Comparison of ENCODE assay signal across 8 mouse cellular contexts in genomic region chr16:30172798-30173202, GRCm38 (mm10).
DNase-seq lines count a peak whose midpoint lies in the region; ATAC-seq and TF ChIP-seq lines count a peak whose summit lies in the region.

No protein-coding gene starts in this region.

- TF ChIP-seq CTCF in midbrain, postnatal 0 days (IDR thresholded peaks at IDR 0.05): no peak

- no peaks in the 10 kb centered on the region for H3K9me3 ChIP-seq in kidney, embryonic 15.5 days (replicated peaks)
- H3K9me3 ChIP-seq in midbrain, postnatal 0 days (ENCODE audit: low read length): no peaks in the 10 kb centered on the region

- DNase-seq in kidney, adult 9 months: no peak
- DNase-seq in embryo, embryonic 11 days: peak; percentile 85
- DNase-seq in heart, adult 18-20 months: peak; percentile 74 to 83
- DNase-seq in kidney, postnatal 4 days: peak; percentile 81 to 87
- peak; percentile 70 for DNase-seq in midbrain, postnatal 0 days (ENCODE audit: low spot score)
- peak; percentile 43 to 46 for DNase-seq in thymus, postnatal 36 days
- DNase-seq in yolk sac, embryonic 10.5 days (ENCODE audit: low spot score): no peak

- H3K36me3 ChIP-seq in kidney, embryonic 15.5 days: no peaks in the 10 kb centered on the region
- H3K36me3 ChIP-seq in midbrain, postnatal 0 days (ENCODE audit: insufficient read depth, low read length): no peaks in the 10 kb centered on the region

- H3K4me1 ChIP-seq in kidney, embryonic 15.5 days: peaks cover 46% of the 10 kb centered on the region
- 0 out of 2 replicates have a peak, but pooled peaks cover 4% of the 10 kb centered on the region for H3K4me1 ChIP-seq in midbrain, postnatal 0 days (ENCODE audit: insufficient read depth, low read length)

- ATAC-seq in kidney, embryonic 15.5 days (replicated peaks; ENCODE audit: low FRiP score): peak; percentile 74
- 0 out of 2 replicates have a peak, but pooled peaks have one; percentile 15 for ATAC-seq in midbrain, postnatal 0 days (ENCODE audit: low FRiP score)

- peak overlapping the region; percentile 82 for H3K27ac ChIP-seq in kidney, embryonic 15.5 days
- H3K27ac ChIP-seq in midbrain, postnatal 0 days (ENCODE audit: low read depth, low read length): no peak overlapping the region

- 0 out of 2 replicates have a peak, but pooled peaks cover 7% of the 10 kb centered on the region for H3K27me3 ChIP-seq in kidney, embryonic 15.5 days
- H3K27me3 ChIP-seq in midbrain, postnatal 0 days (ENCODE audit: insufficient read depth, low read length): no peaks in the 10 kb centered on the region

- H3K4me2 ChIP-seq in kidney, embryonic 15.5 days: no peak overlapping the region
- no peak overlapping the region for H3K4me2 ChIP-seq in midbrain, postnatal 0 days (ENCODE audit: low read depth, low read length, poor library complexity, severe bottlenecking)

- WGBS in kidney, embryonic 15.5 days: 18% methylated on average over 9 of the region's 9 CpGs
- 33% methylated on average over 9 of the region's 9 CpGs for WGBS in midbrain, postnatal 0 days

- no peak overlapping the region for H3K9ac ChIP-seq in kidney, embryonic 15.5 days
- no peak overlapping the region for H3K9ac ChIP-seq in midbrain, postnatal 0 days (replicated peaks; ENCODE audit: low read length, poor library complexity, severe bottlenecking)

- no peak overlapping the region for H3K4me3 ChIP-seq in kidney, embryonic 15.5 days (replicated peaks)
- no peak overlapping the region for H3K4me3 ChIP-seq in midbrain, postnatal 0 days (ENCODE audit: low read depth, low read length)

Comparison
In these comparisons a context has a peak if more than half of its experiments do, and no peak if none do; other contexts are left out.
1. DNase-seq: peak in embryo, embryonic 11 days (single experiment), heart, adult 18-20 months (2 of 2), kidney, postnatal 4 days (2 of 2), midbrain, postnatal 0 days (single experiment) and thymus, postnatal 36 days (2 of 2); none in kidney, adult 9 months (single experiment) and yolk sac, embryonic 10.5 days (single experiment).